13 mouse cellular contexts compared by ENCODE assay signal in genomic region chr11:15769651-15770617, GRCm38 (mm10).
A peak's percentile ranks its signal among the peaks of the same experiment; 100 is the strongest.
DNase-seq lines count a peak whose midpoint lies in the region; ATAC-seq and TF ChIP-seq lines count a peak whose summit lies in the region.
"Had no signal": no experiment of that assay in that cellular context is flagged by ENCODE, and none has a peak within 500 bp of the region (broad histone marks: within the 10 kb centered on the region; RNA-seq: fewer than 3 reads in every experiment).

No protein-coding gene starts in this region.

- no peak for TF ChIP-seq POLR2A in brain, embryonic 14.5 days (IDR thresholded peaks at IDR 0.05; ENCODE audit: borderline replicate concordance, extremely low read depth, insufficient read depth, insufficient read length, poor library complexity, severe bottlenecking)

- H3K27me3 ChIP-seq in heart, embryonic 10.5 days (ENCODE audit: insufficient read depth, poor library complexity, severe bottlenecking) = no peaks in the 10 kb centered on the region
- no peaks in the 10 kb centered on the region for H3K27me3 ChIP-seq in intestine, embryonic 16.5 days (replicated peaks; ENCODE audit: control insufficient read depth, insufficient read depth, low read length)
- H3K27me3 ChIP-seq in forebrain, embryonic 10.5 days (ENCODE audit: poor library complexity, severe bottlenecking) = no peaks in the 10 kb centered on the region
- H3K27me3 ChIP-seq: embryonic facial prominence, embryonic 15.5 days; hindbrain, embryonic 12.5 days; liver, embryonic 12.5 days had no signal

- ATAC-seq in intestine, embryonic 16.5 days = no peak
- no peak for ATAC-seq in monocyte, adult 5-6 weeks (replicated peaks; ENCODE audit: insufficient number of reproducible peaks, low FRiP score, low TSS enrichment, poor library complexity, severe bottlenecking)
- ATAC-seq: liver, embryonic 12.5 days had no signal

- no peak overlapping the region for H3K4me3 ChIP-seq in heart, embryonic 10.5 days
- H3K4me3 ChIP-seq in intestine, embryonic 16.5 days (ENCODE audit: low read length) = no peak overlapping the region
- no peak overlapping the region for H3K4me3 ChIP-seq in forebrain, embryonic 10.5 days
- H3K4me3 ChIP-seq: embryonic facial prominence, embryonic 15.5 days; hindbrain, embryonic 12.5 days; liver, embryonic 12.5 days had no signal

- H3K4me2 ChIP-seq in intestine, embryonic 16.5 days (ENCODE audit: low read depth, low read length) = no peak overlapping the region
- H3K4me2 ChIP-seq: embryonic facial prominence, embryonic 15.5 days; hindbrain, embryonic 12.5 days; liver, embryonic 12.5 days had no signal

- no peaks in the 10 kb centered on the region for H3K9me3 ChIP-seq in heart, embryonic 10.5 days
- H3K9me3 ChIP-seq in intestine, embryonic 16.5 days (ENCODE audit: control insufficient read depth, low read length) = no peaks in the 10 kb centered on the region
- H3K9me3 ChIP-seq in forebrain, embryonic 10.5 days = no peaks in the 10 kb centered on the region
- H3K9me3 ChIP-seq: embryonic facial prominence, embryonic 15.5 days; hindbrain, embryonic 12.5 days; liver, embryonic 12.5 days had no signal

- no peaks in the 10 kb centered on the region for H3K36me3 ChIP-seq in heart, embryonic 10.5 days
- no peaks in the 10 kb centered on the region for H3K36me3 ChIP-seq in intestine, embryonic 16.5 days (ENCODE audit: control insufficient read depth, insufficient read depth, low read length)
- no peaks in the 10 kb centered on the region for H3K36me3 ChIP-seq in forebrain, embryonic 10.5 days (replicated peaks)
- H3K36me3 ChIP-seq: embryonic facial prominence, embryonic 15.5 days; hindbrain, embryonic 12.5 days; liver, embryonic 12.5 days had no signal

- H3K4me1 ChIP-seq in heart, embryonic 10.5 days = no peaks in the 10 kb centered on the region
- no peaks in the 10 kb centered on the region for H3K4me1 ChIP-seq in intestine, embryonic 16.5 days (ENCODE audit: control insufficient read depth, insufficient read depth, low read length)
- no peaks in the 10 kb centered on the region for H3K4me1 ChIP-seq in forebrain, embryonic 10.5 days
- H3K4me1 ChIP-seq: embryonic facial prominence, embryonic 15.5 days; hindbrain, embryonic 12.5 days; liver, embryonic 12.5 days had no signal

- TF ChIP-seq CTCF in brain, embryonic 14.5 days (IDR thresholded peaks at IDR 0.05; ENCODE audit: borderline replicate concordance, extremely low read depth, insufficient read depth, insufficient read length) = no peak

- DNase-seq in heart, adult 18-20 months = peak; percentile 49 to 64
- DNase-seq in heart, embryonic 10.5 days (ENCODE audit: low spot score) = no peak
- DNase-seq in A20 (ENCODE audit: low read depth, low spot score) = peak; percentile 4
- peak; percentile 19 for DNase-seq in brain, embryonic 14.5 days (ENCODE audit: low read depth)
- peak; percentile 18 to 41 for DNase-seq in left cerebral cortex, adult 18-20 months (ENCODE audit: low spot score in 2 of 2)
- DNase-seq in forebrain, embryonic 10.5 days (ENCODE audit: extremely low spot score, low spot score) = no peak
- DNase-seq: cerebellum, adult 9-11 months; kidney, postnatal 10 days had no signal

- H3K27ac ChIP-seq in heart, embryonic 10.5 days = no peak overlapping the region
- no peak overlapping the region for H3K27ac ChIP-seq in intestine, embryonic 16.5 days (ENCODE audit: low read length)
- H3K27ac ChIP-seq in forebrain, embryonic 10.5 days = no peak overlapping the region
- H3K27ac ChIP-seq: embryonic facial prominence, embryonic 15.5 days; hindbrain, embryonic 12.5 days; liver, embryonic 12.5 days had no signal

- H3K9ac ChIP-seq in intestine, embryonic 16.5 days (ENCODE audit: low read depth, low read length) = no peak overlapping the region
- H3K9ac ChIP-seq: embryonic facial prominence, embryonic 15.5 days; hindbrain, embryonic 12.5 days; liver, embryonic 12.5 days had no signal

- 76% methylated on average over 3 of the region's 3 CpGs for WGBS in heart, embryonic 10.5 days
- 57% methylated on average over 3 of the region's 3 CpGs for WGBS in intestine, embryonic 16.5 days
- WGBS in forebrain, embryonic 10.5 days = 88% methylated on average over 3 of the region's 3 CpGs

Comparison
In these comparisons a context has a peak if more than half of its experiments do, and no peak if none do; other contexts are left out.
1. DNase-seq: peak in heart, adult 18-20 months (2 of 2), A20 (single experiment), brain, embryonic 14.5 days (single experiment) and left cerebral cortex, adult 18-20 months (2 of 2); none in heart, embryonic 10.5 days (single experiment) and forebrain, embryonic 10.5 days (single experiment).